Mouse (Mus musculus) ES-CJ7 (cell line): ENCODE data around the gene Deup1.
"Not testable (repeated sequence)": the region's sequence is repeated elsewhere in the genome, so short reads cannot be mapped to it uniquely, and the experiment has no call there.

Experiments used
- DNase-seq: peaks from one replicate; pipeline ENCODE4 v3.0.0; 2011; ENCODE audit warnings: low read depth, low spot score

Gene Deup1

GRCm38 (mm10) chr9:15587157-15587854 lies 40.4 kb downstream of the Deup1 start:
- DNase-seq = no peak

- no peak for DNase-seq
These were observed 41.8 kb downstream of the Deup1 start for GRCm38 (mm10) chr9:15585956-15586355.

- DNase-seq = no peak
These were observed 43.5 kb downstream of the Deup1 start for GRCm38 (mm10) chr9:15584209-15584608.

- DNase-seq = no peak
These were observed 45.7 kb downstream of the Deup1 start for GRCm38 (mm10) chr9:15582026-15582425.

- DNase-seq = no peak
These were observed 47.6 kb downstream of the Deup1 start for GRCm38 (mm10) chr9:15580176-15580575.

GRCm38 (mm10) chr9:15578946-15579345 lies 48.8 kb downstream of the Deup1 start:
- no peak for DNase-seq

GRCm38 (mm10) chr9:15578427-15578826 lies 49.3 kb downstream of the Deup1 start:
- no peak for DNase-seq

- no peak for DNase-seq
These were observed 52.8 kb downstream of the Deup1 start for GRCm38 (mm10) chr9:15574750-15575454.

GRCm38 (mm10) chr9:15562353-15562752 lies 65.4 kb downstream of the Deup1 start:
- DNase-seq = no peak

GRCm38 (mm10) chr9:15560451-15560850 lies 67.3 kb downstream of the Deup1 start:
- DNase-seq = no peak

- no peak for DNase-seq
These were observed 74.4 kb downstream of the Deup1 start for GRCm38 (mm10) chr9:15553322-15553721.

- DNase-seq = no peak
These were observed 75.5 kb downstream of the Deup1 start for GRCm38 (mm10) chr9:15551933-15552851.

GRCm38 (mm10) chr9:15551073-15551472 lies 76.7 kb downstream of the Deup1 start:
- not testable (repeated sequence) for DNase-seq

GRCm38 (mm10) chr9:15550461-15550961 lies 77.2 kb downstream of the Deup1 start:
- DNase-seq = no peak

GRCm38 (mm10) chr9:15541735-15542354 lies 85.9 kb downstream of the Deup1 start:
- no peak for DNase-seq

- DNase-seq = no peak
These were observed 88.7 kb downstream of the Deup1 start for GRCm38 (mm10) chr9:15538979-15539533.

GRCm38 (mm10) chr9:15537455-15538048 lies 90.2 kb downstream of the Deup1 start:
- no peak for DNase-seq

- DNase-seq = no peak
These were observed 90.8 kb downstream of the Deup1 start for GRCm38 (mm10) chr9:15536861-15537426.

- no peak for DNase-seq
These were observed 92.3 kb downstream of the Deup1 start for GRCm38 (mm10) chr9:15535418-15535817.

- no peak for DNase-seq
These were observed 93.6 kb downstream of the Deup1 start for GRCm38 (mm10) chr9:15534110-15534509.
